25 mouse cellular contexts compared by ENCODE assay signal in the genomic region with DNA sequence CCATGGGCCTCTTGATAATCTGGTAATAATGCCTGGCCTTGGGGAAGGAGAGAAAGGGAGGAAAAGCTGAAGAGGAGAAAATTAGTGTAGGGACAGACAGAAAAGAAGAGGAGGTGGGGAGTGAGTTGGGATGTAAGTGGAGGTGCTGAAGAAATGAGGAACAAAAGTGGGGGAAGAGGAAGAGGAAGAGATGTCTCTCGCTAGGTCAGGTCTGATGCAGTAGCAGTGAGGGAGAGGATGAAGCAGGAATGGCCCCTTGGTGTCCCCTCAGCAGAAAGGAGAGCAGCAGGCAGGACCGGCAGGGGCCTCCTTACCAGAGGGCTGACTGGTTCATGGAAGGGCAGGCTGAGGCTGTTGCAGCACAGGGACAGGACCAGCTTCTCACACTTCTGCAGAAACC. TPM values are rescaled to one million over a fixed set of nuclear protein-coding genes. Genes with fewer than 3 reads are reported as not detected.
DNase-seq lines count a peak whose midpoint lies in the region; ATAC-seq lines count a peak whose summit lies in the region.
"Had no signal": no experiment of that assay in that cellular context is flagged by ENCODE, and none has a peak within 500 bp of the region (broad histone marks: within the 10 kb centered on the region; RNA-seq: fewer than 3 reads in every experiment).

No protein-coding gene starts in this region.

- no peaks in the 10 kb centered on the region for H3K9me3 ChIP-seq in forebrain, embryonic 10.5 days
- no peaks in the 10 kb centered on the region for H3K9me3 ChIP-seq in forebrain, embryonic 12.5 days
- no peaks in the 10 kb centered on the region for H3K9me3 ChIP-seq in liver, embryonic 11.5 days (ENCODE audit: control insufficient read depth, low read length)
- no peaks in the 10 kb centered on the region for H3K9me3 ChIP-seq in limb, embryonic 10.5 days (replicated peaks)
- H3K9me3 ChIP-seq: embryonic facial prominence, embryonic 13.5 days; embryonic facial prominence, embryonic 15.5 days; G1E had no signal

- peaks cover 13% of the 10 kb centered on the region for H3K4me1 ChIP-seq in forebrain, embryonic 10.5 days
- H3K4me1 ChIP-seq in forebrain, embryonic 12.5 days: 0 out of 2 replicates have a peak, but pooled peaks cover 3% of the 10 kb centered on the region
- no peaks in the 10 kb centered on the region for H3K4me1 ChIP-seq in liver, embryonic 11.5 days (replicated peaks; ENCODE audit: control insufficient read depth, insufficient read depth, low read length)
- peaks cover 16% of the 10 kb centered on the region for H3K4me1 ChIP-seq in limb, embryonic 10.5 days
- H3K4me1 ChIP-seq: embryonic facial prominence, embryonic 13.5 days; embryonic facial prominence, embryonic 15.5 days had no signal

- H3K4me2 ChIP-seq in forebrain, embryonic 12.5 days: no peak overlapping the region
- no peak overlapping the region for H3K4me2 ChIP-seq in liver, embryonic 11.5 days
- H3K4me2 ChIP-seq: embryonic facial prominence, embryonic 13.5 days; embryonic facial prominence, embryonic 15.5 days had no signal

- no peak for DNase-seq in forebrain, embryonic 10.5 days (ENCODE audit: extremely low spot score, low spot score)
- peak; percentile 24 for DNase-seq in 416B (ENCODE audit: low read depth)
- DNase-seq in liver, embryonic 11.5 days (ENCODE audit: low spot score): no peak
- no peak for DNase-seq in layer of hippocampus, postnatal 10 days (ENCODE audit: low spot score in 2 of 2)
- no peak for DNase-seq in limb, embryonic 10.5 days (ENCODE audit: low spot score)
- DNase-seq: adrenal gland, adult 8-10 months; adrenal gland, postnatal 14 days; adrenal gland, postnatal 36 days; cerebellum, adult 11-12 months; cerebellum, adult 2 months; cerebellum, adult 9-10 months; embryo, embryonic 11 days had no signal

- 0 out of 2 replicates have a peak overlapping the region, but pooled peaks have one; percentile 15 for H3K27ac ChIP-seq in forebrain, embryonic 10.5 days
- H3K27ac ChIP-seq in forebrain, embryonic 12.5 days: no peak overlapping the region
- no peak overlapping the region for H3K27ac ChIP-seq in liver, embryonic 11.5 days (ENCODE audit: low read depth, low read length)
- H3K27ac ChIP-seq in limb, embryonic 10.5 days: no peak overlapping the region
- H3K27ac ChIP-seq: embryonic facial prominence, embryonic 13.5 days; embryonic facial prominence, embryonic 15.5 days had no signal

- no peak overlapping the region for H3K4me3 ChIP-seq in forebrain, embryonic 10.5 days
- H3K4me3 ChIP-seq in forebrain, embryonic 12.5 days (replicated peaks): no peak overlapping the region
- H3K4me3 ChIP-seq in liver, embryonic 11.5 days (ENCODE audit: low read depth, low read length): no peak overlapping the region
- H3K4me3 ChIP-seq in limb, embryonic 10.5 days: no peak overlapping the region
- H3K4me3 ChIP-seq: embryonic facial prominence, embryonic 13.5 days; embryonic facial prominence, embryonic 15.5 days; erythroblast, embryonic 14.5 days had no signal

- H3K27me3 ChIP-seq in forebrain, embryonic 10.5 days (ENCODE audit: poor library complexity, severe bottlenecking): no peaks in the 10 kb centered on the region
- no peaks in the 10 kb centered on the region for H3K27me3 ChIP-seq in forebrain, embryonic 12.5 days
- H3K27me3 ChIP-seq in liver, embryonic 11.5 days (replicated peaks; ENCODE audit: control insufficient read depth, insufficient read depth, low read length): no peaks in the 10 kb centered on the region
- H3K27me3 ChIP-seq in limb, embryonic 10.5 days (ENCODE audit: low read depth, poor library complexity, severe bottlenecking): no peaks in the 10 kb centered on the region
- H3K27me3 ChIP-seq: CH12.LX; embryonic facial prominence, embryonic 13.5 days; embryonic facial prominence, embryonic 15.5 days; Patski had no signal

- no peak overlapping the region for H3K9ac ChIP-seq in forebrain, embryonic 12.5 days
- H3K9ac ChIP-seq in liver, embryonic 11.5 days (ENCODE audit: low read depth, low read length): no peak overlapping the region
- H3K9ac ChIP-seq: embryonic facial prominence, embryonic 13.5 days; embryonic facial prominence, embryonic 15.5 days had no signal

- no peak for ATAC-seq in forebrain, embryonic 12.5 days (ENCODE audit: low FRiP score)
- peak; percentile 56 for ATAC-seq in common myeloid progenitor, adult 5-6 weeks (replicated peaks; ENCODE audit: low read depth, poor library complexity, severe bottlenecking)
- peak; percentile 58 for ATAC-seq in megakaryocyte, adult 5-6 weeks (ENCODE audit: poor library complexity, severe bottlenecking)
- no peak for ATAC-seq in liver, embryonic 11.5 days (replicated peaks; ENCODE audit: low FRiP score)
- ATAC-seq: activated CD4-positive, CD25-positive, alpha-beta regulatory T cell, adult 4 months; CD4-positive, CD25-positive, alpha-beta regulatory T cell, adult 4 months; forebrain, embryonic 14.5 days; forebrain, embryonic 16.5 days; Patski had no signal

- 73% methylated on average over 2 of the region's 2 CpGs for WGBS in forebrain, embryonic 10.5 days
- 63% methylated on average over 2 of the region's 2 CpGs for WGBS in forebrain, embryonic 12.5 days
- WGBS in liver, embryonic 11.5 days: 59% methylated on average over 2 of the region's 2 CpGs
- WGBS in limb, embryonic 10.5 days: 82% methylated on average over 2 of the region's 2 CpGs

- H3K36me3 ChIP-seq in forebrain, embryonic 10.5 days (replicated peaks): no peaks in the 10 kb centered on the region
- no peaks in the 10 kb centered on the region for H3K36me3 ChIP-seq in forebrain, embryonic 12.5 days (replicated peaks)
- H3K36me3 ChIP-seq in liver, embryonic 11.5 days (ENCODE audit: control insufficient read depth, insufficient read depth, low read length): no peaks in the 10 kb centered on the region
- H3K36me3 ChIP-seq in limb, embryonic 10.5 days: no peaks in the 10 kb centered on the region
- H3K36me3 ChIP-seq: embryonic facial prominence, embryonic 13.5 days; embryonic facial prominence, embryonic 15.5 days; G1E had no signal

RNA-seq across cellular contexts. Expression of a gene that starts 16.9 kb away (rescaled TPM):
- polyA plus RNA-seq in forebrain, embryonic 10.5 days (2016; fragmentation: Nextera tagmentation; extraction: Ambion mirVana): 4.8 and 5.7 TPM in 2 replicates
- 12.0 and 12.6 TPM in 2 replicates for polyA plus RNA-seq in forebrain, embryonic 12.5 days (2016; fragmentation: Nextera tagmentation; extraction: Ambion mirVana)
- not detected in 2 replicates for total RNA-seq in common myeloid progenitor, adult 5-6 weeks (2017)
- not detected in 2 replicates for total RNA-seq in megakaryocyte, adult 5-6 weeks (2015)
- not detected in 2 replicates for total RNA-seq in megakaryocyte, adult 5-6 weeks (2017)
- not detected in 2 replicates for polyA plus RNA-seq in liver, embryonic 11.5 days (2014; fragmentation: Nextera tagmentation; extraction: Ambion mirVana)
- 1 to 10 TPM; 1.3 to 1.6 TPM for total RNA-seq in layer of hippocampus, postnatal 10 days (2021)
- polyA plus RNA-seq in limb, embryonic 10.5 days (2016; fragmentation: Nextera tagmentation; extraction: Ambion mirVana): 0.38 and 0.56 TPM in 2 replicates
- total RNA-seq: CH12.LX, G1E had no signal
- polyA plus RNA-seq: activated CD4-positive, CD25-positive, alpha-beta regulatory T cell, adult 4 months; CD4-positive, CD25-positive, alpha-beta regulatory T cell, adult 4 months; erythroblast, embryonic 14.5 days; G1E; Patski had no signal

RNA-seq across cellular contexts. Expression of a gene that starts 52.2 kb away (rescaled TPM):
- polyA plus RNA-seq in forebrain, embryonic 10.5 days (2016; fragmentation: Nextera tagmentation; extraction: Ambion mirVana): 0.06 and 0.09 TPM in 2 replicates
- polyA plus RNA-seq in forebrain, embryonic 12.5 days (2016; fragmentation: Nextera tagmentation; extraction: Ambion mirVana): 0.64 and 1.6 TPM in 2 replicates
- 0.05 and 0.09 TPM in 2 replicates for total RNA-seq in common myeloid progenitor, adult 5-6 weeks (2017)
- total RNA-seq in megakaryocyte, adult 5-6 weeks (2015): 0.11 TPM in 1 of 2 replicates, not detected in the other
- 0.08 TPM in 1 of 2 replicates, not detected in the other for total RNA-seq in megakaryocyte, adult 5-6 weeks (2017)
- 0.01 and 0.11 TPM in 2 replicates for polyA plus RNA-seq in liver, embryonic 11.5 days (2014; fragmentation: Nextera tagmentation; extraction: Ambion mirVana)
- 1 to 10 TPM; 4.0 to 4.5 TPM for total RNA-seq in layer of hippocampus, postnatal 10 days (2021)
- 0.03 and 0.05 TPM in 2 replicates for polyA plus RNA-seq in limb, embryonic 10.5 days (2016; fragmentation: Nextera tagmentation; extraction: Ambion mirVana)
- polyA plus RNA-seq: activated CD4-positive, CD25-positive, alpha-beta regulatory T cell, adult 4 months; CD4-positive, CD25-positive, alpha-beta regulatory T cell, adult 4 months; erythroblast, embryonic 14.5 days had no signal

Comparison
In these comparisons a context has a peak if more than half of its experiments do, and no peak if none do; other contexts are left out.
1. ATAC-seq: peak in common myeloid progenitor, adult 5-6 weeks (single experiment) and megakaryocyte, adult 5-6 weeks (single experiment); none in forebrain, embryonic 12.5 days (single experiment) and liver, embryonic 11.5 days (single experiment).